Mouse (Mus musculus) skeletal muscle tissue, adult 2 months (tissue): Measurements from ENCODE around the gene Gas7.

Experiments used
- DNase-seq: peaks from one replicate; pipeline ENCODE4 v3.0.0-alpha.2; 2012; ENCODE audit warnings: low read depth, low spot score

The Gas7 gene

GRCm38 (mm10) chr11:67616557-67617239 lies 161.5 kb downstream of the Gas7 start:
- no peak for DNase-seq

DNA sequence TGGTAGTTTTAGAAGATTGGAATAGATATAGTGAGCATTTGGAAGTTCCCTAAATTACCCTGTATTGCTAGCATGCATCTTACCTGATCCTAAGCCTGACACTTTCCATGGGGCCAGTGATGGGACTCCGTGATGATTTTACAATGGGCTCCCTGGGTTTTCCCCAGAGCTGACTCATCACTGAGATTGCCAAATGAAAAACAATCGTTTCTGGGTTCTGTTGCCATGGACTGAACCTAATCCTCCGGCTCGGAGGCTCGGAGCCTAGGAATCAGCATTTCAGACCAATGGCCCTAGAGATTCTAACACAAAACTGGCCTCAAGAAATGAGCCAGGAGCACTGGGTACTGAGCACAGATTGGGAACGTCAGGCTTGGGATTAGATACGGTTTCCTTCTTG lies 167.1 kb downstream of the Gas7 start:
- no peak for DNase-seq

GRCm38 (mm10) chr11:67627179-67627578 lies 171.9 kb downstream of the Gas7 start:
- no peak for DNase-seq

DNA sequence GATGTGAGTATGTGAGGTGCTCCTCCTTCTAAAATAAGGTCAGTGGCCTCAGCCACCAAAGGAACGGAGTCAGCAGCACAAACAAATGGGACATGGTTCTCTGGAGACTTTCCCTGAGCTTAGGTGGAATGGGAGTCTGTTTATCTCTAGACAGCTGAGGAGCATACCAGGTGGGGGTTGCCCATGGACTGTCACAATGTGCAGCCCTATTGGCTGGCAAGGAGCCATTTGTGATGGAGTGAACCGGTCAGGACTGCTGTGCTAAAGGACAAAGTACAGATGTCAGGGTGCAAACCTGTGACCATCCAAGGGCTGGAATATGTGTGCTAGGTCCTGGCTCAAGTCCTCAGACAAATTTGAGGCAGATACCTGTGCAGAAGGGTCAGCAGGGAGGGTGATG lies 173.3 kb downstream of the Gas7 start:
- DNase-seq = no peak

DNA sequence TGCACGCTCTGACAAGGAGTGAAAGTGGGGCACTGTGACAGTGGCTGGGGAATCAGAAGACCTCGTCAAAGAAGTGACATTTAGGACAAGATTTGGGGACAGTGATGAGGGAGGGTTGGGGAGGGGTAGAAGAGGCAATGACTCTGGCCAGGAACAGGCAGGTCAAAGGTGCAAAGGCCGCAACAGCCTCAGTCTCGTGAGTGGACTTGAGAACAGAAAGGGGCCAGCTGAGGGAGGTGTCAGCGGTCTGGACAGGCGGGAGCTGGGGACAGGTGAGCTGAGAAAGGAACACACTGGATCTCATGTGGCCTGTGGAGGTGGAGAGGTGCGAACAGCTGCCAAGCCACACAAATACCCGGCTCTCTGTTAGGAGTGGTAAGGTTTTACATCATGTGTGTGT lies 177.7 kb downstream of the Gas7 start:
- no peak for DNase-seq

DNA sequence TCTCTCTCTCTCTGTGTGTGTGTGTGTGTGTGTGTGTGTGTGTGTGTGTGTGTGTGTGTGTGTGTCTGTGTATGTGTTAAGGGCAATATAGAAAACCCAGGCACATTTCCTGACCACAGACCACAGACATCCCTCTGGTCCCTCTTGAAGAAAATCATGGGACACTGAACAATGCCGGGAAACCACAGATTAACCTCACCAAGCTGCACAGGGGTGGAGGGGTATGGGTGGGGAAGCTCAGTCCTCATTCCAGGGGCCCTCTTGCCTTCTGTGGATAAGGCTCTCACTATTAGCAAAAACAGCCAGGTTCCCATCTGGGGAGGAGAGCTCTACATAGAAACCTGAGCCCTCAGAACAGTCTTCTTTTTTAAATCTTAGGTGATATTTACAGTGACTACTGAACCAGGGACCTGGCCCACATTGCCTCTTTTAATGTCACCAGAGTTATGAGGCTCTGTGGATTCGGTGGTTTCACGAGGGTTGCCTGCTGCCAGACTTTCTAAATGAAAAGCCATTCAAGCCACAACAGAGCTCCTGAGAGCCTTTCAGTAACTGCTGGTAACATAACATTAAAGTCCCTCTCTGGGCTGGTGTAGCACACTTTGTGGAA lies 178.5 kb downstream of the Gas7 start:
- DNase-seq = no peak

GRCm38 (mm10) chr11:67636201-67636600 lies 181.0 kb downstream of the Gas7 start:
- no peak for DNase-seq

DNA sequence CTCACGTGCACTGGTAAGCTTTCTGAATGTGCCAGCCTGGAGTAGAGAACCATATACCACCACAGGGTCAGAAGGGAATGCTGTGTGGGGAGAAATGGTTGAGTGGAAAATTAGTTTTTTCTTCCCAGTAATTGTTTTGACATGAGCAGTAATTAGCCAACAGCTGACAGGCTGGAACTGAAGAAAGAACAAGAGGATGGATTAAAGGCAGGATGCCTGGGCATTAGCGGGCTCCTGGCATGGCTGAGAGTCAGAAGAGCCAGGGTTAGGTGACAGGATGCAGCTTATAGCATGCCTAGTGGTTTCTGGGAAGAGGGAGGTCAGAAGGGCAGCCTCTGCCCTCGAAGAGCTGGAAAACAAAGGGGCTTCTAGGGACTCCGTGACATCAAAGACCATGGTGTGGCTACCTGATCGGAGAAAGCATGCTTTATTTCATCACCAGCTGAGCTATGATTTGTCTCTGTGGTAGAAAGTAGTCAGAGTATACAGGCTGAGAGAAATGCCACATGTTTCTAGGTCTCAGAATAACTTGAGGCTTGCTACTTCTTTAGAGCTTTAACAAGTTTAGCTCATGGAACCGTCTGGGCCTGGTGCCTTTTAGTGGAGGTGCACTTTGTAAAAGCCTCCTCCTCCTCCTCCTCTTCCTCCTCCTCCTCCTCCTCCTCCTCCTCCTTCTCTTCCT lies 181.8 kb downstream of the Gas7 start:
- DNase-seq = no peak

- DNase-seq = no peak
Measured at GRCm38 (mm10) chr11:67638401-67638800, 183.2 kb downstream of the Gas7 start.

DNA sequence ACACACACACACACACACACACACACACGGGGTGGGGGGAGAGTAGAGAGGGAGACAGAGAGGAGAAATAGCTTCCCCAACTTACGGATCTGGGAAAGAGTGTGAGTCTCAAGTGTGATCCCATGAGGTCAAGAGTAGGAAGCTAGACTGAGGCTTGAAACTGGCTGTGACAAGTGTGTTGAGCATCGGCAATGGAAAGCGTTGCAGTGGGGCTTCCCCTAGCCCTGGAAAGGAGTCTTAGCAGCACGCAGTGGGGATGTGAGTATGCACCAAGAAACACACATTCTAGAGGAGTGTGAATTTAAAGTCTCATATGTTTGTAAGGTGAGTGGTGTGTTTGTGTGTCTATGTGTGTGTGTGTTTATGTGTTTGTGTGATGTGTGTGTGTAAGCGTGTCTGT lies 185.1 kb downstream of the Gas7 start:
- DNase-seq = no peak

GRCm38 (mm10) chr11:67642421-67642820 lies 187.2 kb downstream of the Gas7 start:
- no peak for DNase-seq

- DNase-seq = no peak
Measured at GRCm38 (mm10) chr11:67642835-67643234, 187.6 kb downstream of the Gas7 start.

- no peak for DNase-seq
Measured at GRCm38 (mm10) chr11:67643465-67643864, 188.2 kb downstream of the Gas7 start.

- DNase-seq = no peak
Measured at GRCm38 (mm10) chr11:67644632-67645149, 189.5 kb downstream of the Gas7 start.

DNA sequence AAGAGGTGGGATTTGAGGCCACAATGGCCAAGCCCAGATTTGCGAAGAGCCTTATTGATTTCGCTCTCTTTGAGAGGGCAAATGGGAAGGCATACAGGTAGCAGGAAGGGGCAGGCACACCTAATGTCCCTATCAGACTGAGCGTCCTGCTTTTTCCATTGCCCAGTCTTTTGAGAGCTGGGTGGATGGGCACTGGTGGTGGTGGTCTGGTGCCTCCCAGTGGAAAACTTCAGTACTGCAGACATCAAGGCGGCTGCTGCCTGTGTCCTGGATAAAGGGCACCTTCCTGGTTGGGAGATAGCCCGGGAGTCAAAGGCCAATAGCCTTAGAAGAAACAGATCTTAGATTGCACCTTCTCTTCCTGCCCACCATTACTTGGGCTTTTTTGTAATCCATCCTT lies 192.5 kb downstream of the Gas7 start:
- DNase-seq = peak; percentile 59

- no peak for DNase-seq
Measured at GRCm38 (mm10) chr11:67648651-67649407, 193.6 kb downstream of the Gas7 start.

DNA sequence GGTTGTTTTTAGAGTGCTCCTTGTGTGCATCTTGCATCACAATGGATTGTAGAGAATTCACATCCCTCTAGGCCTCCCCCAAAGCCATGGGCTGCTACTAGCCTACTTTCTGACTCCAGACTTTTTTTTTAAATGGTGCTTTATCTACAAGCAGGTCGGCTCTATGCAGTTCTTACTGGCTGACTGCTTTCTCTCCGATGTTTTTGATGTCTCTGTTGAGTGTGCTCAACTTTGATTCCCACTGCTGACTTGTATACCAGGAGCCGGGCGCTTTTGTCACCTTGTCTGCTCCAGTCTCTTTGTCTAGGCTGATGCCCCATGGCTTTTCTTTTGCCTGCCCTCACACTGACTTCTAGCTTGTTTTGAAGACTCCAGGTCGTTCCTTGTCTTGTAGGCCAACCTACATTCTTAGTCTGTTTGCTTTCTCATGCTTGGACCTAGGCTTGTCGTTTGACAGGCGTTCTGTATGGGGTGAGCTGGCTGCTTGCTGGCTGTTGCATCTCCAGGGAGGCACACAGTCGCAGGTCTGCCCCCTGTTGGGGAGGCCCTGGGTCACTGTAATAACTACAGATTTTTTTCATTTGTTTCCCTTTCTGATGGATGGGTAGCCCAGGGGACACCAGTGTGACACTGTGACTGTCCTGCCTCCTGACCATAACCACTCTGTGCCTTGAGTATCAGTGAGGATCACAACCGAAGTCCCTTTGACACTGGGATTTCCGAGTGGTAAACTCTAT lies 194.9 kb downstream of the Gas7 start:
- no peak for DNase-seq

DNA sequence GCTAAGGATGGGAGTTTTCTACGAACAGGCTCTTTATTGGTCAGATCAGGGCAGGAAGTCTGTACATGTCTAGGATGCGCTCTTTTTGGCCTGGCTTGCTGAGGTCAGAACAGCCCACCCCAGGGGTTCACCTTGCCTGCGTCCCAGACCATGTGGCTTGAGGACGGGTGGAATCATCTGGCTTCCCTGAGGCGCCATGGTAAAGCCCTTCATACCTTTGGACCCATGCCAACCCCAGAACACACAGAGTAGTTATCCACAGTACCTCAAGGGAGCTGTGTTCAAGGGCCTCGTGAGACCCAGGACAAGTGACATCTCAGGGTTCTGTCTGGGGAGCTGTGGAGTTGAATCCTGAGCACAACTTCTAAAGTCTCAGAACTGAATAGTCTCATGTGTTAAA lies 196.5 kb downstream of the Gas7 start:
- DNase-seq = no peak

GRCm38 (mm10) chr11:67652194-67652892 lies 197.1 kb downstream of the Gas7 start:
- DNase-seq = no peak

GRCm38 (mm10) chr11:67652893-67653255 lies 197.6 kb downstream of the Gas7 start:
- no peak for DNase-seq
